Mouse (Mus musculus): ENCODE results near the gene Jhy. TPM values are rescaled to one million over a fixed set of nuclear protein-coding genes. Genes with fewer than 3 reads are reported as not detected.

Jhy gene
- total and polyA plus RNA-seq, 3 experiments, result not detected

GRCm38 (mm10) chr9:40949039-40949615 lies 14.8 kb downstream of the Jhy start:
- Histone ChIP-seq H3K9ac (ENCODE audit: control insufficient read depth, low read depth, low read length, poor library complexity, severe bottlenecking) (no peak overlapping the region), H3K36me3 (ENCODE audit: control insufficient read depth in 1 of 2, insufficient read depth in 2 of 2, low read length in 2 of 2) (no peaks in the 10 kb centered on the region), H3K27ac (ENCODE audit: control insufficient read depth, low read depth, low read length) (no peak overlapping the region), H3K9me3 (replicated peaks; ENCODE audit: insufficient read depth, low read length) (no peaks in the 10 kb centered on the region), H3K4me3 (ENCODE audit: control insufficient read depth in 1 of 2, insufficient read depth in 1 of 2, low read depth in 2 of 2, low read length in 2 of 2) (no peak overlapping the region), H3K4me1 (ENCODE audit: control insufficient read depth in 1 of 2, insufficient read depth in 2 of 2, low read length in 2 of 2) (no peaks in the 10 kb centered on the region), H3K27me3 (ENCODE audit: control insufficient read depth in 1 of 2, insufficient read depth in 2 of 2, low read length in 2 of 2) (no peaks in the 10 kb centered on the region; a peak in 2 of 4 replicates), H3K79me2 (ENCODE audit: control insufficient read depth, insufficient read depth, low read length, poor library complexity) (no peaks in the 10 kb centered on the region)
- TF ChIP-seq CHD2 (IDR thresholded peaks at IDR 0.05; ENCODE audit: low read length), result no peak
- TF ChIP-seq EP300 (IDR thresholded peaks at IDR 0.05; ENCODE audit: low read depth in 1 of 2, low read length in 2 of 2), result no peak
- no peak for TF ChIP-seq SMC3 (IDR thresholded peaks at IDR 0.05; ENCODE audit: low read depth, low read length)
- TF ChIP-seq GATA1 (IDR thresholded peaks at IDR 0.05; ENCODE audit: low read depth, low read length), result no peak
- no peak for TF ChIP-seq ZNF384 (IDR thresholded peaks at IDR 0.05; ENCODE audit: low read depth, low read length)
- no peak for TF ChIP-seq MXI1 (IDR thresholded peaks at IDR 0.05; ENCODE audit: low read depth, low read length)
- no peak for TF ChIP-seq MAX (IDR thresholded peaks at IDR 0.05; ENCODE audit: low read length)
- TF ChIP-seq NELFE (IDR thresholded peaks at IDR 0.05; ENCODE audit: low read depth, low read length), result no peak
- no peak for TF ChIP-seq GABPA (IDR thresholded peaks at IDR 0.05; ENCODE audit: low read depth, low read length)
- no peak for TF ChIP-seq POLR2AphosphoS5 (IDR thresholded peaks at IDR 0.05; ENCODE audit: borderline replicate concordance, low read depth, low read length)
- no peak for TF ChIP-seq USF1 (IDR thresholded peaks at IDR 0.05; ENCODE audit: low read depth, low read length)
- no peak for TF ChIP-seq RCOR1 (IDR thresholded peaks at IDR 0.05; ENCODE audit: low read depth, low read length)
- TF ChIP-seq ZC3H11A (IDR thresholded peaks at IDR 0.05; ENCODE audit: low read depth, low read length), result no peak
- no peak for TF ChIP-seq ZMIZ1 (IDR thresholded peaks at IDR 0.05; ENCODE audit: low read depth, low read length)
- TF ChIP-seq BHLHE40 (IDR thresholded peaks at IDR 0.05; ENCODE audit: borderline replicate concordance, low read depth, low read length), result no peak
- TF ChIP-seq MYC (IDR thresholded peaks at IDR 0.05; ENCODE audit: low read depth, low read length), result no peak
- TF ChIP-seq HCFC1 (IDR thresholded peaks at IDR 0.05; ENCODE audit: low read depth, low read length), result no peak
- DNase-seq (ENCODE audit: low read depth, low spot score), result no peak

GRCm38 (mm10) chr9:40948473-40948872 lies 15.4 kb downstream of the Jhy start:
- Histone ChIP-seq H3K4me1 (ENCODE audit: control insufficient read depth in 1 of 2, insufficient read depth in 2 of 2, low read length in 2 of 2) (no peaks in the 10 kb centered on the region), H3K36me3 (ENCODE audit: control insufficient read depth in 1 of 2, insufficient read depth in 2 of 2, low read length in 2 of 2) (no peaks in the 10 kb centered on the region), H3K79me2 (ENCODE audit: control insufficient read depth, insufficient read depth, low read length, poor library complexity) (no peaks in the 10 kb centered on the region), H3K4me3 (ENCODE audit: control insufficient read depth in 1 of 2, insufficient read depth in 1 of 2, low read depth in 2 of 2, low read length in 2 of 2) (no peak overlapping the region), H3K27ac (ENCODE audit: control insufficient read depth, low read depth, low read length) (no peak overlapping the region), H3K27me3 (ENCODE audit: control insufficient read depth in 1 of 2, insufficient read depth in 2 of 2, low read length in 2 of 2) (no peaks in the 10 kb centered on the region; a peak in 2 of 4 replicates), H3K9ac (ENCODE audit: control insufficient read depth, low read depth, low read length, poor library complexity, severe bottlenecking) (no peak overlapping the region), H3K9me3 (replicated peaks; ENCODE audit: insufficient read depth, low read length) (no peaks in the 10 kb centered on the region)
- TF ChIP-seq MAFK (IDR thresholded peaks at IDR 0.05; ENCODE audit: borderline replicate concordance, low read depth, low read length) (no peak), GATA1 (IDR thresholded peaks at IDR 0.05; ENCODE audit: low read depth, low read length) (no peak), MEF2A (IDR thresholded peaks at IDR 0.05; ENCODE audit: extremely low read depth, insufficient replicate concordance, low read depth, low read length, poor library complexity, severe bottlenecking) (no peak), NELFE (IDR thresholded peaks at IDR 0.05; ENCODE audit: low read depth, low read length) (no peak)
- DNase-seq (ENCODE audit: low read depth, low spot score), result no peak

Data from MEL (cell line).